Mouse (Mus musculus) liver, adult 2 months (tissue): ENCODE data around the gene Ambra1.

Experiments used
- CTCF ChIP-seq: fragments of 200-500 bp; IDR thresholded peaks from 2 replicates; pipeline ENCODE4 v1.5.1; 2011; ENCODE audit warnings: low read depth, low read length, control low read depth
- POLR2A ChIP-seq: fragments of 200-500 bp; IDR thresholded peaks from 2 replicates; pipeline ENCODE4 v1.6.1; 2011; ENCODE audit warnings: low read length, control low read depth; ENCODE audit not compliant: insufficient read depth; ENCODE audit errors: extremely low read depth

- TF ChIP-seq CTCF (no peak), POLR2A (no peak)
These were observed 102.3 kb downstream of the Ambra1 start for GRCm38 (mm10) chr2:91832227-91832626.
